24 mouse cellular contexts compared by ENCODE assay signal in genomic region chr19:57316597-57316996, GRCm38 (mm10).
"Had no signal": no experiment of that assay in that cellular context is flagged by ENCODE, and none has a peak within 500 bp of the region (broad histone marks: within the 10 kb centered on the region; RNA-seq: fewer than 3 reads in every experiment).

No protein-coding gene starts in this region.

- H3K4me2 ChIP-seq: heart, embryonic 13.5 days; heart, embryonic 15.5 days; hindbrain, embryonic 13.5 days; hindbrain, embryonic 15.5 days; kidney, embryonic 15.5 days; limb, embryonic 13.5 days; limb, embryonic 15.5 days had no signal

- DNase-seq: gastrocnemius, postnatal 14 days; gastrocnemius, postnatal 36 days; heart, adult 18-20 months; heart, postnatal 14 days; heart, postnatal 36 days; kidney, adult 11 months; kidney, adult 2 months; kidney, adult 9 months; kidney, postnatal 14 days; kidney, postnatal 36 days; layer of hippocampus, adult 9-11 months; layer of hippocampus, postnatal 36 days; left cerebral cortex, postnatal 4 days had no signal

- H3K9ac ChIP-seq: heart, embryonic 13.5 days; heart, embryonic 15.5 days; hindbrain, embryonic 13.5 days; hindbrain, embryonic 15.5 days; kidney, embryonic 15.5 days; limb, embryonic 13.5 days; limb, embryonic 15.5 days had no signal

- H3K27me3 ChIP-seq: heart, embryonic 15.5 days; hindbrain, embryonic 15.5 days had no signal

- H3K9me3 ChIP-seq: heart, embryonic 10.5 days; heart, embryonic 13.5 days; heart, embryonic 15.5 days; hindbrain, embryonic 15.5 days; kidney, embryonic 15.5 days; limb, embryonic 15.5 days had no signal

- H3K36me3 ChIP-seq: heart, embryonic 10.5 days; heart, embryonic 13.5 days; heart, embryonic 15.5 days; hindbrain, embryonic 13.5 days; hindbrain, embryonic 15.5 days; kidney, embryonic 15.5 days; limb, embryonic 13.5 days; limb, embryonic 15.5 days had no signal

- H3K27ac ChIP-seq: heart, embryonic 10.5 days; heart, embryonic 13.5 days; heart, embryonic 15.5 days; hindbrain, embryonic 13.5 days; hindbrain, embryonic 15.5 days; hindbrain, postnatal 0 days; kidney, embryonic 15.5 days; kidney, postnatal 0 days; limb, embryonic 13.5 days; limb, embryonic 15.5 days had no signal

- ATAC-seq: hindbrain, postnatal 0 days; intestine, embryonic 16.5 days had no signal

- H3K4me3 ChIP-seq: heart, embryonic 10.5 days; heart, embryonic 13.5 days; heart, embryonic 15.5 days; hindbrain, embryonic 13.5 days; hindbrain, embryonic 15.5 days; kidney, embryonic 15.5 days; limb, embryonic 13.5 days; limb, embryonic 15.5 days had no signal
